Mouse (Mus musculus) brain, embryonic 18.5 days (tissue): ENCODE measurements around the gene Spred3.

Experiments
- DNase-seq: peaks from one replicate; pipeline ENCODE4 v3.0.0-alpha.2; 2012; ENCODE audit warnings: low read depth, low spot score

The Spred3 gene

DNA sequence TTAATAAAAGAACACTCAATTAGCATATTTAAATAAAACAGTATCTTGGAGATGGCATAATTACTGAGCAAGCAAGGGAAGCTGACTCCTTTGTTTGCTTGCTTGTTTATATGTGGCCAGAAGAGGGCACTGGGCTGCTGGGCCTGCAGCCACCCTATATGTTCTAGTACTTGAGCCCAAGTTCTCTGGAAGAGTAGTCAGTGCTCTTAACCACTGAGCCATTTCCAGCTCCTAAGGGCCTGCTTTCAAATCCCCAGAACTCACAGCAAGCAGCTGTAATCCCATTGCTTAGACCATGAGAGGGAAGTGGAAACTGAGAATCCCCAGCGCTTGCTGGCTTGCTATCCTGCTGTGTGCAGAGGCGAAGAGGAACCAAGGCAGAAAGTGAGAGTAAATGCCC lies 41.5 kb downstream of the Spred3 start:
- no peak for DNase-seq

DNA sequence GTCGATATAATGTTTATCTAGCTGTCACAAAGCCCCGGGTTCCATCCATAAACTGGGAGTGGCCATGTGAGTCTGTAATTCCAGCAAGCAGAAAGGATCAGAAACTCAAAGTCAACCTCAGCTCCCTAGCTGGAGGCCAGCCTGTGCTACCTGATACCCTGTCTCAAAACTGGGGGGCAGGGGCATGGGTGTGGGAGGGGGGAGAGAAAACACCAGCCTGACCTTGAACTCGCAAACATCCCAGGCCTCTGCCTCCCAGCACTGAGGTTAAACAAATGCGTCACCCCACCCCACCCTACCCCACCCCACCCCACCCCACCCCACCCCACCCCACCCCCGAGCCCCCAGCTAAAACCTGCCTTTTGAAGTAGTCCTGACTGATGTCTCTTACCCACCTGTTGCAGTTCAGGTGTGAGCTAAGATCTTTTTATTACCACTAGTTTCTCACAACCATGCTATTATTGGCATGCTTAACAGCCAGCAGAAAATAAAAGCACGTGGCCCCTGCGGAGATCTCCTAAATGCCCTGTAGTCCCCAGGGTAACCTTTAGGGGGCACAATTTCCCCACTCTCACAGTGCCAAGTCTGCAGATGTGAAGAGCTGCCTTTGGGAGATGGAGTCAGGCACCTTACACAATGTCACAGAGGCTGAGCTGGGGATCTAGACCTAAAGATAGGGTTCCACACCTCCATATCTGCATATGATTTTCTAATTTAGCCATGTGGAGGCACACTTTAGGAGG lies 43.9 kb downstream of the Spred3 start:
- DNase-seq: no peak

DNA sequence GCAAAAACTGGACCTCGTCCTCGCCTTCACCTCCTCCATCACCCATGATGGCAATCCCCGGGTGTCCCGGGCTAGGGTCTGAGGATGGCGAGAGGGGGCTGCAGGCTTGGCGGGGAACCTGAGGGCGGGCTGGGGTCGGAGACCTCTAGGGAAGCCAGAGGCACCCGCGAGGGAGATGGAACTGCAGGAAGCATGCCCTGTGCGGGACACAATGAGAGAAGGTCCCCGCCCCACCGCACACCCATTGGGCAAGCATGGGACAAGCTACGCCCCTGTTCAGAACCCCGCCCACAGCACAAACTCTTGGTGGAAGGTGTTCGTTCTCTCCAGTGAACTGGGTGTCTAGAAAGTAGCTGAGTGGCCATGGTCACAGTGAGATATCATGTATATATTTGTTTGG lies 45.2 kb downstream of the Spred3 start, which contains the start of gene Ryr1:
Ryr1 (minus strand) TSS at position 210 of the 400 bp plus-strand sequence.
- DNase-seq: no peak

DNA sequence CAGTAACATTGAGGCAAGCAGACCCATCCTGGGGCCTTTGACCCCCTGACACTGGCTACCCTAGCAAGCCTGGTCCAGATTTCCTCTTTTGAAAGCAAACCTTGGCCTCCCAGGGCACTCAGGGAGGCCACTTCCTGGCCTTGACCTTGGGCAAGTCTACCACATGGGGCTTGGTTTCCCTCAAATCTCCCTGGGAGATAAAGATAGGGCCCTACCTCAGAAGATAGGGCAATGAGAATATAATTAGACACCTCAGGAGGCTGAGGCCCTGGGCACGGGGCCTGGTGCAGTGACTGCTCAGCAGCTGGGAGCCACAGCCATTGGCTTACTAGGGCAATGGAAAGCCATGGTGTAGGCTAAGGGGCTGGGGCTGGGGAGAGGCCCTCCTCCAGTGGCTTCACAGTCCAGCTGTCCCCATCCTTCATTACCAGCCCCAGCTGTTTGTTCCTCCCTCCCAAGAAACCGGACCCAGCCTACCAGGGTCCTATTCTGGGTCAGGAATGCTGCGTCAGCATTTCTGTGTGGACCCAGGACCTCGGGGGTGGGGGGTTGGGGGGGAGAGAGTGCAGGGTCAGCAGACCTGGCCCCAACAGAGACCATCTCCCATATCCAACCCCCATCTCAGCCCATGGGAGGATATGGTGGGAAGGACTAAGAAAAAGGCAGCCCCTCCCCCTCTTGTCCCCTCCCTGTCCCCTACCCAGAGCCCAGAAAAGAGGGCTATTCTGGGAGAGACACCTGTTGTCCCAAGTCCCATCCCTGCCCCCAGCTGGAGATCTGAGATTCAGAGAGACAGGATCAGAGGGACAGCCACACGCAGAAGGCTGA lies 46.5 kb downstream of the Spred3 start:
- DNase-seq: no peak

DNA sequence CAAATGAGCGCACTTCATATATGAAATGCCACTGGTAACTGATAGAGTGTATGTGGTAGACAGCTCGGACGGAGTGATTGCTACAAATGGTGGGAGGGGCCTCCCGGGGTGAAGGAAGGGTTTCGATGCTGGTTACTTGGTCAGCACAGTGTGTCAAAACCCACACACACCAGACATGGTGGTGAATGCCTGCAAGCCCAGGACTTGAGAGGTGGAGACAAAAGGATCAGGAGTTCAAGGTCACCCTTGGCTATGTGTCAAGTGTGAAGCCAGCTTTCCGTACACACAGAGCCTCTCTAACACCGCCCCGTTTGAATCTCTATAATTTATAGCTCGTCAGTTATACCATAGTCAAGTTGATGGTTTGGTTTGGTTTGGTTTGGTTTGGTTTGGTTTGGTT lies 47.4 kb downstream of the Spred3 start:
- DNase-seq: no peak

DNA sequence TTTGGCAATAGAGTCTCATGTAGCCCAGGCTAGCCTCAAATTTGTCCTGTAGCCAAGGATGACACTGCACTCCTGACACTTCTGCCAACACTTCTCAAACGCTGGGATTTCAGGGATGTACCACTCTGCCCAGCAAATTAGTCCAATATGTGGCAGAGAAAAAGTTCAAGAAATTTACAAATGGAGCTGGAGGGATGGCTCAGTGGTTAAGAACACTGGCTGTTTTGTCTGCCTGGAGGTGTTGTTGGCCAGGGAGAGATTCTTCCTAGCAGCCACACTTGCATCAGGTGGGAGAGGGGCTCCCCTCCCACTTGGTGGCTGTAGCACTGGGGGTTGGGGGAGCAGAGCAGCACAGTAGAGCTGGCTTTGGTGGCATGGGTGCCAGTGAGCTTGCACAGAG lies 50.7 kb downstream of the Spred3 start:
- DNase-seq: no peak

DNA sequence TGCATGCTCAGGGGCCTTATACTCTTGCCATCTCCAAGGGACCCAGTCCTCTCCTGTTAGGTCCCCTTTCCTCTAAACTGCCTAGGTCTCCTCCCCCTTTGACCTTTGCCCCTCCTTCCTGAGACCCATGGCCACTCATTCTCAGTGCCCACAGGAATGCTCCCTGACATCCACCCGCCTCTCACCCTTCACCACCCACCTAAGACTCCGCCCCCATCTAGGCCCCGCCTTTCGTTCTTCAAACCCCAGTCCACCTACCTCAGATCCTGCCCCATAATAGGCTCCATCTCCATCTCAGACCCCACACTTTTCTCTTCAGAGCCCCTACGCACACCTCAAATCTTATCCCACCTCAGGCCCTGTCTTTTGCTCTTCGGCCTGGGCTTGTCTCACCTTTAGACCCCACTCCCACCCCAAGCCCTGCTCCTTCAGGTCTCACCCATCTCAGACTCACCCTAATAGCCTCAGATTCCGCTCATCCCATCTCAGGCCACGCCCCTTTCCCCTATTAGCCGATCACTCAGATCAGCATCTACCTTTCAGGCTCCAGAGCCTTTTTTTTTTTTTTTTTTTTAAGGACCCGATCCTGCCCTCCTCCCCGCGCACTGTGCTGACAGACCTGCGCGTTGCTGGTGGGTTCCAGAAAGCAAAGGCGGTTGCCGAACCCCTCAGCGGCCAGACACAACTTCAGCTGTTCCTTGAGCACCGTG lies 51.9 kb downstream of the Spred3 start:
- DNase-seq: no peak

DNA sequence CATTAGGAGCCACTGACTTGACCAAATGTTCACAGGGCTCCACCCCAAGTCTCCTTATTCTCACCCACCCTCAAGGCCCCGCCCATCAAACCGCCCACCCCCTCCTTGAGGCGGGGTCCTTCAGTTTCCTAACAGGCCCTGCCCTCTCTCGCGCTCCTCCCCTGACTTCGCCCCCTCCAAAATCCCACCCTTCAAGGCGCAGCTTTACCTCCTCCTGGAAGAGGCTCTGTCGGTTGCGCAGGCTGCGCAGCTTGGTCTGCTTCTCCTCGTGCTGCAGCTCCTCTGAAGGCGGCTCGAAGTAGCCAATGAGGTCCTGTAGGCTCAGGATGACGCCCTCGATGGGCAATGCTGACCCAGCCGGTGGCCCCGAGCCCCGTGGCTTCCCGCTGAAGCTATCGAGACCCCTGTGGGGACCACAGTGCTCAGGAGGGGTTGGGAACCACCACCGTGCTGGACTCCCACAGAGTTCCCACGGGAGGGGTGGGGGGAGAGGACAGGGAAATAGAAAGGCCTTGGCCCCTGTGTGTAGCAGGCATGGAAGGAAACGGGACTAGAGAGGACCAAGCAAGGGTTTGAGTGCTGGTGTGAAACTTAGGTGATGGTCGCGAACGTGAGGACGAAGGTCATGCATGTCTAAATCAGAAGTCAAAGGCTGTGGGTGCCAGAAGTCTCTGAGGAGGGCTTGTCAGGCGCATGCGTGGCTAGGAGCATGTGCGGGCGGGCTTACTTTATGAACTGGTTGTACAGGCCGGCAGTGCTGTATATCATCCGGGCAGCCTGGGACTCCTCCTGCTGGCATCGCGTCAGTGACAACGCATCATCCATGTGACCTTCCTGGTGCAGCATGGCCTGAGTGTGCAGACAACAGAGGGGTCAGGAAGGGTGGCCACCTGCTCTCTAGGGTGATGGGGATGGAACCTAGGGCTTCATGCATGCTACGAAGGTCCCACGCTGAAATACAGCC lies 60.9 kb downstream of the Spred3 start:
- DNase-seq: no peak
